Mouse (Mus musculus) stomach, embryonic 15.5 days (tissue): Measurements from ENCODE around the gene Casq1. TPM values are rescaled to one million over a fixed set of nuclear protein-coding genes. Genes with fewer than 3 reads are reported as not detected.
A peak's percentile ranks its signal among the peaks of the same experiment; 100 is the strongest.

Experiments used
- ATAC-seq: fragments of 200-750 bp; cut with Nextera tagmentation; 2 replicates; pipeline ENCODE4 v1.8.0; 2017; ENCODE audit warnings: low read depth, moderate number of reproducible peaks, moderate TSS enrichment; ENCODE audit not compliant: insufficient read depth, low FRiP score
- H3K27ac ChIP-seq: fragments of 300-500 bp; sonication (generic); 2 replicates; pipeline ENCODE4 v1.5.1; 2015; ENCODE audit warnings: mild to moderate bottlenecking, inconsistent platforms
- H3K27me3 ChIP-seq: fragments of 300-500 bp; sonication (generic); replicated peaks from 2 replicates; pipeline ENCODE4 v1.6.1; 2015; ENCODE audit warnings: inconsistent platforms
- H3K36me3 ChIP-seq: fragments of 300-500 bp; sonication (generic); 2 replicates; pipeline ENCODE4 v1.6.1; 2015; ENCODE audit warnings: inconsistent platforms
- H3K4me1 ChIP-seq: fragments of 300-500 bp; sonication (generic); 2 replicates; pipeline ENCODE4 v1.6.1; 2015; ENCODE audit warnings: inconsistent platforms
- H3K4me2 ChIP-seq: fragments of 300-500 bp; sonication (generic); 2 replicates; pipeline ENCODE4 v1.6.1; 2015; ENCODE audit warnings: mild to moderate bottlenecking, inconsistent platforms
- H3K4me3 ChIP-seq: fragments of 300-500 bp; sonication (generic); replicated peaks from 2 replicates; pipeline ENCODE4 v1.5.1; 2015; ENCODE audit warnings: inconsistent platforms
- H3K9ac ChIP-seq: fragments of 300-500 bp; sonication (generic); 2 replicates; pipeline ENCODE4 v1.6.1; 2015; ENCODE audit warnings: inconsistent platforms
- H3K9me3 ChIP-seq: fragments of 300-500 bp; sonication (generic); 2 replicates; pipeline ENCODE4 v1.6.1; 2016; ENCODE audit warnings: inconsistent platforms
- WGBS: fragments of 180-500 bp; shearing (Covaris S2); methylation state at CpG from one replicate; pipeline ENCODE4 v1.1.7; 2015; 5-methylcytosine and 5-hydroxymethylcytosine counted together
- polyA plus RNA-seq: library from polyadenylated mRNA; unstranded; fragments of >200 nt; fragmentation: Nextera tagmentation; extraction: Ambion mirVana; gene quantifications from 2 replicates; pipeline ENCODE4 v1.2.1, GENCODE M21; 2015

Casq1 gene
- polyA plus RNA-seq, 1 experiment from 2014 or later: 16.2 TPM

DNA sequence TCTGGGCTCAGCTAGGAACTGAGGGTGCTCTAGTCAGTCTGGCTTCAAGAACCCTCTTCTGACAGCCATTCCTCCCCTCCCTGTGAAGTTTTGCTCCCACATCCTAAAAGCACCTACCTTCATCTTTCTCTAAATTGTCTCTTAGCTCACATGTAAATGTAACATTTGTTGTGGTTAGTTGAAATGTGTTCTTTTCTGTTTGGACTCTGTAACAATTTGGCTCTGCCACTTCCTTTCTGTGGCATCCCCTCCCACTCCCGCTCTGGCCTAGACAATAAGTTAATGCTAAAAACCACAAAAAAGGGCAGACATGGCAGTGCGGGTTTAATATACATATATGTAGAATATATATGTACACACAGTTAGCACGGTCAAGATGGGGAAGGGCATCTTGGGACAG lies 22.5 kb downstream of the Casq1 start:
- peaks cover 55% of the 10 kb centered on the region for H3K36me3 ChIP-seq
- WGBS: 83% methylated on average over 3 of the region's 3 CpGs
- H3K9me3 ChIP-seq: no peaks in the 10 kb centered on the region
- ATAC-seq: no peak
- no peak overlapping the region for H3K27ac ChIP-seq
- no peaks in the 10 kb centered on the region for H3K27me3 ChIP-seq
- H3K4me3 ChIP-seq: no peak overlapping the region
- no peak overlapping the region for H3K4me2 ChIP-seq
- peaks cover 16% of the 10 kb centered on the region for H3K4me1 ChIP-seq
- no peak overlapping the region for H3K9ac ChIP-seq

DNA sequence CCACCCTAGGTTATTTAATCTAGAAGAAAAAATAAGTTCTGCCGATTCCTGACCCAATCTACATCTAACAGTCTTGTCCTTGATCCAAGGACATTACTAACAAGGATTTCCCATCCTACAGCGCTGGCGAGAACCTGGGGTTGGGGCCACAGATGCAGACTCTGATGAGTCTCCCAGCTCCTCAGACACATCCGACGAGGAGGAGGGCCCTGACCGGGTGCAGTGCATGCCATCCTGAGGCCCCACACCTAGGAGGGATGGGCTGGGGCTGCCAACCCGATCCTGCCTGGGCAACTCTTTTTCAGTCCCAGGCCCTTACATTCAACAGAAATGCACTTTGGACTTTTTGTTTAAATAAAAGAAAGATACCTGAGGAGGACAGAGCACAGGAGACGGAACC lies 25.2 kb downstream of the Casq1 start:
- no peak for ATAC-seq
- no peaks in the 10 kb centered on the region for H3K27me3 ChIP-seq
- H3K27ac ChIP-seq: no peak overlapping the region
- WGBS: 65% methylated on average over 8 of the region's 8 CpGs
- peaks cover 55% of the 10 kb centered on the region for H3K36me3 ChIP-seq
- H3K9ac ChIP-seq: no peak overlapping the region
- H3K4me2 ChIP-seq: no peak overlapping the region
- H3K4me3 ChIP-seq: no peak overlapping the region
- no peaks in the 10 kb centered on the region for H3K4me1 ChIP-seq
- no peaks in the 10 kb centered on the region for H3K9me3 ChIP-seq

DNA sequence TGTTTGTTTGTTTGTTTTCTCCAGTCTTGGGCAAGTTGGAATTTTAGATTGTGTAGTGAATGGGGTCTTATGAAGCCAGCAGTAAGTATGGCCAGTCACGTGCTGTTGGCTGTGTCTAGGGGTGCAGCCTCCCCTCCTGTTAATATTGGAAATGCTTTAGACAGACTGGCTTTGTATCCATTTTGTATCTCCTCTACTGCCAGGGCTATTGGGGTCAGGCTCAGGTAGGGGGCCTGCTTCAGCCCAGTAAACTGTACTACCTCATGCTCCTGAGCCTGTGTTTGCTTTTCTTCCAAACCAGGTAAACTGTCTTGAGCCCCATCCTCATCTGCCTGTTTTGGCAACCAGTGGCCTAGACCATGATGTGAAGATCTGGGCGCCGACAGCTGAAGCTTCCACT lies 27.5 kb downstream of the Casq1 start:
- H3K9me3 ChIP-seq: no peaks in the 10 kb centered on the region
- H3K27ac ChIP-seq: no peak overlapping the region
- no peaks in the 10 kb centered on the region for H3K27me3 ChIP-seq
- no peak overlapping the region for H3K9ac ChIP-seq
- WGBS: 87% methylated on average over 3 of the region's 3 CpGs
- H3K4me2 ChIP-seq: no peak overlapping the region
- no peak overlapping the region for H3K4me3 ChIP-seq
- H3K36me3 ChIP-seq: peaks cover 56% of the 10 kb centered on the region
- no peaks in the 10 kb centered on the region for H3K4me1 ChIP-seq
- ATAC-seq: no peak

DNA sequence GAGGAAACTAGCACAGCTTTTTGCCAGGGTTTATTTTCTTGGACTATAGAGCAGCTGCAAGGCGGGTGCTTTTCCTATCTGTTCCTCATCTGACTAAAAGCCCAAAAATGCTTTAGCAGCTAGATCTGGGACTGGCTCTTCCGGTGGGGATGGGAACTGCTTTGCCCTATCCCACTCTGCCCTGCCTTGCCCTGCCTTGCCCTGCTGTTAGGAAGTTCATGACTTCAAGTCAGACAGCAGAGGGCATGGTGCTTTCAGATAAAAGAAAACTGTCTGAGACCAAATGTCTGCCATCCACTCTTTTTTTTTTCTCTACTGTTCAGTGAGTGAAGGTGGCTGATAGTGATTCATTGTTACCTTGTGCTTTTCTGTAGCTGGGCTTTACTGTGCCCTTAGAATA lies 28.1 kb downstream of the Casq1 start:
- ATAC-seq: no peak
- peaks cover 56% of the 10 kb centered on the region for H3K36me3 ChIP-seq
- H3K9ac ChIP-seq: no peak overlapping the region
- H3K4me1 ChIP-seq: no peaks in the 10 kb centered on the region
- H3K4me3 ChIP-seq: no peak overlapping the region
- no peaks in the 10 kb centered on the region for H3K27me3 ChIP-seq
- no peak overlapping the region for H3K4me2 ChIP-seq
- WGBS: 76% methylated on average over 2 of the region's 2 CpGs
- H3K9me3 ChIP-seq: no peaks in the 10 kb centered on the region
- no peak overlapping the region for H3K27ac ChIP-seq

DNA sequence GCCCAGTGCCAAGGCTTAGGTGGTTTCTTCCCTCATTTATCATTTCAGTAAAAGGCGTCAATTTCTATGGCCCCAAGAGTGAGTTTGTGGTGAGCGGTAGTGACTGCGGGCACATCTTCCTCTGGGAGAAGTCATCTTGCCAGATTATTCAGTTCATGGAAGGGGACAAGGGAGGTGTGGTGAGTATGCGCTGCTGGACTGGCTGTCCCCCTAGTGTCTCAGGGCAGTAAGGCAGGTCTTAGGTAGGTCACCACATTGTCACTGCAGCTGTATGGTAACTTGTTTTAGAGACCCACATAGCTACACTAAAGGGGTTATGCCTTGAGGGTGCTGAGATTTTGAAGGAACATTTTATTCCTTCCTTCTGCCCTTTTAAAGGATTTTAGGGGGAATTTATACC lies 30.8 kb downstream of the Casq1 start:
- Histone ChIP-seq H3K9me3 (no peaks in the 10 kb centered on the region), H3K9ac (no peak overlapping the region)

DNA sequence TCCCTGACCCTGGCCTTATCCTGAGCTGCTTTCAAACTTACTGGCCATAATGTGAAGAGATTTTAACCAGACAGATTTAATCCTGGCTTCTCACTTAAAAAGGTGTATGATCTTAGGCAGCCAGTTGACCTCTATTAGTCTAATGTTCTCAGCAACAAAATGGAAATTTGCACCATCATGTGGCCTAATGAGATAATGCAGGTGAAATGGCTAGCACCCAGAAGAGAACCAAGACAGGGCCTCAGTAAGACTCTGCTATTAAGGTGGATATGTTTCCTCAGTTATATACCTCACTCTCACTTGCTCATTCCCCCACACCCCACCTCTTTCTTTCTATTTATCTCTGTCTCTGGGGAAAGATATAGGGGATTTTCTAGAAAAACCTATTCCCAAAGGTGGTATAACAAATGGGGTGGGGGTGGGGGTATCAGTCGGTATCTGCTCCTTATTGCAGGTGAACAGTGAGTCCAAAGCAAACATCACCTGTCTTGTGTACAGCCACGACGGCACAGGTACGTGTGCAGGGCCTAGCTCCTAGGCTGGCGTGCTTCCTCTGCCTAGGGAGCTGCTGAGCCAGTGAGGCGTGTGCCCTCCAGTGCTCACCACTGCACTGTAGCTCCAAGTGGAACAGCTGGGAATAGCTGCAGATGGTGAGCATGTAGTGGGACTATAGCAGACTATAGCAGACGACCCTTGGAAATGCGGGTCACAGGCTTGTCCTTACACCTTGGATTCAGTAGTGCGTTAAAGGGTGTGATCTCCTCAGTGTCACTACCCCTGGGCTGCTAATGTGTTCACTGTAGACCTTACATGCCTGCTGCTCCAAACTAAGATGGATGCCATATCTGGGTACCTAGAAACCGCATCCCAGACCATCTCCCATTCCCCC lies 33.0 kb downstream of the Casq1 start:
- H3K36me3 ChIP-seq: peaks cover 39% of the 10 kb centered on the region
- no peak overlapping the region for H3K27ac ChIP-seq
- no peak overlapping the region for H3K4me3 ChIP-seq
- H3K4me2 ChIP-seq: no peak overlapping the region
- H3K27me3 ChIP-seq: no peaks in the 10 kb centered on the region
- no peak overlapping the region for H3K9ac ChIP-seq
- H3K9me3 ChIP-seq: no peaks in the 10 kb centered on the region
- 93% methylated on average over 10 of the region's 10 CpGs for WGBS
- no peaks in the 10 kb centered on the region for H3K4me1 ChIP-seq
- no peak for ATAC-seq

More for the DNA sequence above, 30.8 kb downstream of the Casq1 start:
- no peak for ATAC-seq
- H3K27me3 ChIP-seq: no peaks in the 10 kb centered on the region
- H3K36me3 ChIP-seq: peaks cover 45% of the 10 kb centered on the region
- WGBS: 65% methylated on average over 4 of the region's 4 CpGs
- H3K4me3 ChIP-seq: no peak overlapping the region
- H3K4me2 ChIP-seq: no peak overlapping the region
- H3K27ac ChIP-seq: no peak overlapping the region
- H3K4me1 ChIP-seq: no peaks in the 10 kb centered on the region

DNA sequence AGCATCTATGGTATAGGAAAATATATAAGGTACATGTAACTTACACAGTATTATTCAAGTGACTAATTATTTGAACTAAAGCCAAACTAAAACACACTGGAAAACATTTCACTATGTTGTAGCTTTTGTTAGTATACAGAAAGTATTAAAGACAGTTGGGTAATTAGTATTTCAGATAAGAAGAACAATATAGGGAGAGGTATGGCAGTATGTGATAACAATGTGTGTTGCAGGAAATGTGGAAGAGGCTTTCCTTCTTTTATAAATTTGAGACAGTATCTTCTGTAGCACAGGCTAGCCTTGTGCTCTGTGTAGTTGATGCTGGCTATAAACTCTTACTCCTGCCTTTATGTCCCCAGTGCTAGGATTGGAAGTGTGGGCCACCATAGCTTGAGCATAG lies 35.8 kb downstream of the Casq1 start:
- no peak for ATAC-seq
- Histone ChIP-seq H3K27ac (no peak overlapping the region), H3K4me2 (no peak overlapping the region), H3K4me1 (no peaks in the 10 kb centered on the region), H3K9ac (no peak overlapping the region), H3K9me3 (no peaks in the 10 kb centered on the region), H3K4me3 (no peak overlapping the region), H3K36me3 (peaks cover 28% of the 10 kb centered on the region), H3K27me3 (no peaks in the 10 kb centered on the region)

DNA sequence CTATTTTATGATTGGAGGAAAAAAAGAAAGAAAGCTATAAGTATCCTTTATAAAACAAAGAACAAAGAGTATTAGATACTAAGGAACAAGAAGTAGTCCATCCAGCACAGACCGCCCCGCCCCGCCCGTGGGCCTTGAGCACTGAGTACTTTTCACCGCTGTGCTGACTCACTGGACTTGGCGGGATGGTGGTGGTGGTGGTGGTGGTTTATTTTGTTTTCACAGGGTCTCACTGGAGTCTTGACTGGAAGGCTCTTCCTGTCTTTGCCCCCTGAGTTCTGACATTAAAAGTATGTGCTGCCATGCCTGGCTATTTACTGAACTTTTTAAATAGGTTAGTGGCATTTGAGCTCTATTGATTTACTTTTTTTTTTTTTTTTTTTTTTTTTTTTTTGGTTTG lies 36.6 kb downstream of the Casq1 start:
- no peaks in the 10 kb centered on the region for H3K9me3 ChIP-seq
- H3K4me1 ChIP-seq: no peaks in the 10 kb centered on the region
- WGBS: 97% methylated on average over 6 of the region's 6 CpGs
- no peak overlapping the region for H3K9ac ChIP-seq
- H3K27me3 ChIP-seq: no peaks in the 10 kb centered on the region
- H3K36me3 ChIP-seq: peaks cover 23% of the 10 kb centered on the region
- no peak overlapping the region for H3K4me2 ChIP-seq
- no peak overlapping the region for H3K4me3 ChIP-seq
- no peak for ATAC-seq
- H3K27ac ChIP-seq: no peak overlapping the region

DNA sequence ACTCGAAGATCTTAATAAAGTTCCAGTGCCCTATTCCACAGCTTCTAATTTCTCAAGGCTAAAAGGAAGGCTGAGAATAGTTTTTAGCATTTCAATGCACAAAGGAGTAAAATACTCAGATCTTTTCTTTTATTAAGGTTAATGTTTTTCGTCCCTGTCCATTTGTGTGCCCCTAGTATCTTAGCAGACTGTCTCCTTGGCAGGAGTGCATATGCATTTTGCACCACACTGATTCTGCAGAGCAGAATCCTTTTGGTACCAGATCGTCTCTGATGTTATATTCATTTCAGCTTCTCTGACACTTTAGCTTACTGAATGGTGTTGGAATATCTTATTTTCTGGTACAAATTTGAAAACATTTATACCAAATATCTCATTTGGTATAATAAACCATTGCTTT lies 37.9 kb downstream of the Casq1 start:
- Histone ChIP-seq H3K27ac (no peak overlapping the region), H3K27me3 (no peaks in the 10 kb centered on the region), H3K4me2 (no peak overlapping the region), H3K9ac (no peak overlapping the region), H3K4me1 (no peaks in the 10 kb centered on the region), H3K9me3 (no peaks in the 10 kb centered on the region), H3K4me3 (no peak overlapping the region), H3K36me3 (peaks cover 11% of the 10 kb centered on the region)
- no peak for ATAC-seq
- 86% methylated on average over 3 of the region's 3 CpGs for whole genome bisulfite sequencing

DNA sequence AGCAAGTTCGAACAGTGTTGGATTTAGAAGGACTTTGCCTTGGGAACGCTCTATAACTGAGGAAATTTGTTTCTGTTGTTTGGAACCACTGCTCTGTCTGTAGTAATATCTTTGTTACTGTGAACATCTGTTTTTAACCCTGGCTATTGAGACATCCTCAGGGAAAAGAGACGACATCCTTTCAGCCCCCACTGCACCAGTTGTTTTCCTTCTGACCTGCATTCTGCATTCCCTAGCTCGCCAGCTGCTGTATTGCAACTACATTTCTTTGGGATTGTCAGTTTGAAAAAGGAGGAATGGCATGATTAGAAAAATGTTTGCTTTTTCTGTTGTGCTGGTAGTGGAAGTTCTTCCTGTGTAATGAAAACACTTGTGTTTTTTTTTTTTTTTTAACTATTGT lies 38.8 kb downstream of the Casq1 start:
- Histone ChIP-seq H3K27me3 (no peaks in the 10 kb centered on the region), H3K9ac (no peak overlapping the region), H3K4me2 (no peak overlapping the region), H3K4me3 (no peak overlapping the region), H3K36me3 (peaks cover 9% of the 10 kb centered on the region), H3K27ac (0 out of 2 replicates have a peak overlapping the region, but pooled peaks have one; percentile 40), H3K4me1 (no peaks in the 10 kb centered on the region), H3K9me3 (no peaks in the 10 kb centered on the region)
- 49% methylated on average over 4 of the region's 4 CpGs for WGBS
- no peak; the same call in 1 of the 2 replicates for ATAC-seq

DNA sequence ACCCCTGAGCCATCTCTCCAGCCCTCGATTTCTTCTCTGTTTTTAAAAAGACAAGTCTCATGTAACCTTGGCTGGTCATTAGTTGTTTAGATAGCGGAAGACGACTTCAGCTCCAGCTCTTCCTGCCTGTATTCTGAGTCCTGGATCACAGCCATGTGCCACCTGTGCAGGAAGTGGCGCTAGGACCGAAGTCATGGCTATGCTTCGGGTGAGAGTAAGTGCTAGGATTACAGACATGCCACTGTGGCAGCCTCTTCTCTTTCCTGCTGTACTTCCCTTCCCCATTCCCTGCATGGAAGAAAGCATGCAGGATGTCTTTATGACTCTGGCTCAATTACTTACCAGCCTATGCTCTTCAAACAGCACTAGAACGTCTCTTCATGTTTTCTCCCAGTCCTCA lies 40.6 kb downstream of the Casq1 start:
- H3K9me3 ChIP-seq: no peaks in the 10 kb centered on the region
- H3K4me3 ChIP-seq: no peak overlapping the region
- H3K27ac ChIP-seq: no peak overlapping the region
- no peak overlapping the region for H3K4me2 ChIP-seq
- no peak for ATAC-seq
- peaks cover 23% of the 10 kb centered on the region for H3K36me3 ChIP-seq
- H3K4me1 ChIP-seq: no peaks in the 10 kb centered on the region
- H3K27me3 ChIP-seq: no peaks in the 10 kb centered on the region
- 66% methylated on average over 7 of the region's 7 CpGs for WGBS
- no peak overlapping the region for H3K9ac ChIP-seq

DNA sequence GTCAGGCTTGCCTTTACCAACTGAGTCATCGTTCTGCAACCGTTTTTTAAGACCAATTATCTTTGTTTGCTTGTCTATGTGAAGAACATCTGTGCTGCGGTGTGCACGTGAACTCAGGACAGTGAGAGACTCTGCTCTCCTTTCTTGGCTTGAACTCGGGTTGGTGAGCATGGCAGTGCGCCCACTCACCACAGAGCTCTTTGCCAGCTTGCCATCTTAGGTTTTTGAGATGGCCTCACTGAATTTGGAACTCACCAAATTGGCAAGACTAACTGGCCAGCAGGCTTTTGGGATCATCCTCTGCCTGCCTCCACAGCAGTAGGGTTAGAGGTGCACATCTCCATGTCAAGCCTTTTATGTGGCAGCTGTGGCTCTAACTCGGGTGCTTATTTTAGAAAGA lies 41.9 kb downstream of the Casq1 start:
- Histone ChIP-seq H3K4me3 (no peak overlapping the region), H3K36me3 (peaks cover 34% of the 10 kb centered on the region), H3K27me3 (no peaks in the 10 kb centered on the region), H3K9ac (no peak overlapping the region), H3K9me3 (no peaks in the 10 kb centered on the region), H3K4me2 (no peak overlapping the region), H3K27ac (no peak overlapping the region), H3K4me1 (no peaks in the 10 kb centered on the region)
- WGBS: 89% methylated on average over 7 of the region's 7 CpGs
- no peak for ATAC-seq

DNA sequence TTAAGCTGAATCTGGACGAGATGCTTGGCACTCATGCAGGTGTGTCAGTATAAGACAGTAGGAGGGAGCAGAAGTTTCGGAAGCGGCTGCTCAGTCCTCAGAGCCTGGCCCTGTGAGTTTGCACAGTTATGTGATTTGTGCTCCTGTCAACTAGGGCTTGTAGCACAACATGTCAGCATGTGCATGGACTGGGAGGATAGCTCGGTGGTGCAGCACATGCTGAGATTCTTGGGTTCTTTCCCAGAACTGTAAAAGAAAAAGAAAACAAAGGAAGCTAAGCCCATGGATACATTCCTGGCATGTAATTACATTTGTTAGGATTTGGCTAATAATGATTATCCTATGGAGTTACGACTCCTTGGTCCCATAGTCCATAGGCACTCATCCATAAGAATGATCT lies 46.5 kb downstream of the Casq1 start:
- ATAC-seq: no peak
- Histone ChIP-seq H3K4me3 (no peak overlapping the region), H3K4me1 (no peaks in the 10 kb centered on the region), H3K9ac (no peak overlapping the region), H3K9me3 (no peaks in the 10 kb centered on the region), H3K27me3 (no peaks in the 10 kb centered on the region), H3K4me2 (no peak overlapping the region), H3K27ac (no peak overlapping the region), H3K36me3 (peaks cover 46% of the 10 kb centered on the region)
- 85% methylated on average over 5 of the region's 5 CpGs for WGBS
